Mouse (Mus musculus): Measurements from ENCODE around the gene Gprc5c.

DNA sequence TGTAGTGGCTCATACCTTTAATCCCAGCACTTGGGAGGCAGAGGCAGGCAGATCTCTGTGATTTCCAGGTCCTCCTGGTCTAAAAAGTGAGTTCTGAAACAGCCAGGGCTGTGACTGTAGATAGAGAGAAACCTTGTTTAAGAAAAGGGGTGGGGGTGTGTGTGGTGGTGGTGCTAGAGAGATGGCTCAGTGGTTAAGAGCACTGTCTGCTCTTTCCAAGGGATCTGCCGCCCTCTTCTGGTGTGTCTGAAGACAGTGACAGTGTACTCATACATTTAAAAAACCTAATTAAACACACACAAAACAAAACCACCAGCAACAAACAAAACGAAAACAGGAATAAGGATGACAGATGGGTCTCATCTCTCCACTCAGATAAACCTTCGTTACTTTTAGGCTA is 11.7 kb downstream of the Gprc5c start:
- TF ChIP-seq CTCF (IDR thresholded peaks at IDR 0.05; ENCODE audit: extremely low read depth, insufficient read length, insufficient replicate concordance, low read depth, low read length) (no peak), POLR2A (IDR thresholded peaks at IDR 0.05; ENCODE audit: low read depth, low read length) (no peak)

Data from small intestine, adult 2 months (tissue).